Mouse (Mus musculus) kidney, postnatal 0 days (tissue): ENCODE measurements at regions not wholly inside any gene's neighbourhood (a gene's known extent, or its start where the extent isn't known, plus 50 kb on each side); places are given as distances from the start of the nearest gene placed in this dataset.

Source experiments
- ATAC-seq: fragments of 200-750 bp; cut with Nextera tagmentation; replicated peaks from 2 replicates; pipeline ENCODE4 v1.8.0; 2017; ENCODE audit warnings: low read depth, moderate number of reproducible peaks, moderate TSS enrichment, moderate library complexity; ENCODE audit not compliant: low FRiP score
- DNase-seq: peaks from one replicate; pipeline ENCODE4 v3.0.0-alpha.2; 2016; ENCODE audit warnings: low spot score
- H3K27ac ChIP-seq: fragments of 300-500 bp; sonication (generic); 2 replicates; pipeline ENCODE4 v1.5.1; 2014; ENCODE audit warnings: mild to moderate bottlenecking
- H3K27me3 ChIP-seq: fragments of 300-500 bp; sonication (generic); 2 replicates; pipeline ENCODE4 v1.6.1; 2014; ENCODE audit warnings: low read length, mixed read lengths; ENCODE audit not compliant: insufficient read depth
- H3K36me3 ChIP-seq: fragments of 300-500 bp; sonication (generic); 2 replicates; pipeline ENCODE4 v1.6.1; 2014; ENCODE audit warnings: low read length, mixed read lengths; ENCODE audit not compliant: insufficient read depth
- H3K4me1 ChIP-seq: fragments of 300-500 bp; sonication (generic); replicated peaks from 2 replicates; pipeline ENCODE4 v1.6.1; 2014; ENCODE audit warnings: antibody characterized with exemption, low read length, mixed read lengths; ENCODE audit not compliant: insufficient read depth
- H3K4me2 ChIP-seq: fragments of 300-500 bp; sonication (generic); 2 replicates; pipeline ENCODE4 v1.6.1; 2014; ENCODE audit warnings: mild to moderate bottlenecking, low read length, moderate library complexity, mixed read lengths
- H3K4me3 ChIP-seq: fragments of 300-500 bp; sonication (generic); replicated peaks from 2 replicates; pipeline ENCODE4 v1.5.1; 2014; ENCODE audit warnings: low read depth, low read length
- H3K9ac ChIP-seq: fragments of 300-500 bp; sonication (generic); 2 replicates; pipeline ENCODE4 v1.6.1; 2014; ENCODE audit warnings: low read depth, low read length
- H3K9me3 ChIP-seq: fragments of 300-500 bp; sonication (generic); replicated peaks from 2 replicates; pipeline ENCODE4 v1.6.1; 2016; ENCODE audit warnings: low read length, inconsistent platforms, mixed read lengths
- CTCF ChIP-seq: IDR thresholded peaks from 2 replicates; pipeline ENCODE4 v1.5.1; 2016; ENCODE audit warnings: antibody characterized with exemption, low read depth, mild to moderate bottlenecking, moderate library complexity
- WGBS: fragments of 180-500 bp; shearing (Covaris S2); extraction: QIAGEN DNeasy Blood & Tissue Kit; methylation state at CpG from one replicate; pipeline ENCODE4 v1.1.7; 2014; 5-methylcytosine and 5-hydroxymethylcytosine counted together

- H3K36me3 ChIP-seq, result no peaks in the 10 kb centered on the region
- no peaks in the 10 kb centered on the region for H3K9me3 ChIP-seq
- DNase-seq (no peak), ATAC-seq (no peak)
- H3K4me3 ChIP-seq, result no peak overlapping the region
- no peak overlapping the region for H3K27ac ChIP-seq
- no peaks in the 10 kb centered on the region for H3K27me3 ChIP-seq
- TF ChIP-seq CTCF, result no peak
- H3K4me1 ChIP-seq, result no peaks in the 10 kb centered on the region
- 76% methylated on average over 4 of the region's 4 CpGs for WGBS
- no peak overlapping the region for H3K9ac ChIP-seq
- no peak overlapping the region for H3K4me2 ChIP-seq
Observed at GRCm38 (mm10) chr12:58360258-58360657, 91.2 kb upstream of the Clec14a start.

GRCm38 (mm10) chr12:58334163-58334562, 65.1 kb upstream of the Clec14a start:
- Histone ChIP-seq H3K4me1 (no peaks in the 10 kb centered on the region), H3K9me3 (no peaks in the 10 kb centered on the region), H3K9ac (no peak overlapping the region), H3K4me2 (no peak overlapping the region), H3K36me3 (no peaks in the 10 kb centered on the region), H3K27me3 (no peaks in the 10 kb centered on the region), H3K27ac (no peak overlapping the region), H3K4me3 (no peak overlapping the region)
- TF ChIP-seq CTCF, result no peak
- ATAC-seq (no peak), DNase-seq (no peak)

GRCm38 (mm10) chr12:58329913-58330312, 60.8 kb upstream of the Clec14a start:
- 85% methylated on average over 2 of the region's 2 CpGs for WGBS

GRCm38 (mm10) chr12:58323953-58324352, 54.9 kb upstream of the Clec14a start:
- no peak overlapping the region for H3K4me3 ChIP-seq
- H3K9me3 ChIP-seq, result no peaks in the 10 kb centered on the region
- WGBS, result 61% methylated on average over 3 of the region's 3 CpGs
- no peaks in the 10 kb centered on the region for H3K27me3 ChIP-seq
- no peak overlapping the region for H3K9ac ChIP-seq
- DNase-seq (peak; percentile 46), ATAC-seq (no peak)
- no peak overlapping the region for H3K27ac ChIP-seq
- H3K4me1 ChIP-seq, result no peaks in the 10 kb centered on the region
- H3K36me3 ChIP-seq, result no peaks in the 10 kb centered on the region
- no peak overlapping the region for H3K4me2 ChIP-seq
- no peak for TF ChIP-seq CTCF

More at GRCm38 (mm10) chr12:58329913-58330312, 60.8 kb upstream of the Clec14a start:
- Histone ChIP-seq H3K4me3 (no peak overlapping the region), H3K27me3 (no peaks in the 10 kb centered on the region), H3K27ac (no peak overlapping the region), H3K9me3 (no peaks in the 10 kb centered on the region), H3K9ac (no peak overlapping the region), H3K4me1 (no peaks in the 10 kb centered on the region), H3K36me3 (no peaks in the 10 kb centered on the region), H3K4me2 (no peak overlapping the region)
- no peak for DNase-seq
- no peak for ATAC-seq
- TF ChIP-seq CTCF, result no peak
